Mouse (Mus musculus): ENCODE results near the gene Sema4d. TPM values are rescaled to one million over a fixed set of nuclear protein-coding genes. Genes with fewer than 3 reads are reported as not detected.
A peak's percentile ranks its signal among the peaks of the same experiment; 100 is the strongest.

Gene Sema4d
- polyA plus RNA-seq, 1 experiment from 2014 or later = 15.2 TPM

GRCm38 (mm10) chr13:51832491-51832890 is 38.9 kb upstream of the Sema4d start:
- H3K9me3 ChIP-seq (replicated peaks) = no peaks in the 10 kb centered on the region
- no peak overlapping the region for H3K9ac ChIP-seq (replicated peaks)
- 90% methylated on average over 6 of the region's 6 CpGs for WGBS
- peaks cover 3% of the 10 kb centered on the region; the same call in 1 of the 2 replicates for H3K4me1 ChIP-seq
- peaks cover 7% of the 10 kb centered on the region; the same call in 1 of the 2 replicates for H3K27me3 ChIP-seq (replicated peaks)
- H3K4me2 ChIP-seq = no peak overlapping the region
- ATAC-seq (ENCODE audit: low FRiP score) = no peak
- H3K4me3 ChIP-seq (replicated peaks) = no peak overlapping the region
- H3K27ac ChIP-seq (replicated peaks) = no peak overlapping the region
- H3K36me3 ChIP-seq = no peaks in the 10 kb centered on the region

GRCm38 (mm10) chr13:51830744-51831450 is 37.4 kb upstream of the Sema4d start:
- no peak for ATAC-seq (ENCODE audit: low FRiP score)
- WGBS = 34% methylated on average over 10 of the region's 10 CpGs

DNA sequence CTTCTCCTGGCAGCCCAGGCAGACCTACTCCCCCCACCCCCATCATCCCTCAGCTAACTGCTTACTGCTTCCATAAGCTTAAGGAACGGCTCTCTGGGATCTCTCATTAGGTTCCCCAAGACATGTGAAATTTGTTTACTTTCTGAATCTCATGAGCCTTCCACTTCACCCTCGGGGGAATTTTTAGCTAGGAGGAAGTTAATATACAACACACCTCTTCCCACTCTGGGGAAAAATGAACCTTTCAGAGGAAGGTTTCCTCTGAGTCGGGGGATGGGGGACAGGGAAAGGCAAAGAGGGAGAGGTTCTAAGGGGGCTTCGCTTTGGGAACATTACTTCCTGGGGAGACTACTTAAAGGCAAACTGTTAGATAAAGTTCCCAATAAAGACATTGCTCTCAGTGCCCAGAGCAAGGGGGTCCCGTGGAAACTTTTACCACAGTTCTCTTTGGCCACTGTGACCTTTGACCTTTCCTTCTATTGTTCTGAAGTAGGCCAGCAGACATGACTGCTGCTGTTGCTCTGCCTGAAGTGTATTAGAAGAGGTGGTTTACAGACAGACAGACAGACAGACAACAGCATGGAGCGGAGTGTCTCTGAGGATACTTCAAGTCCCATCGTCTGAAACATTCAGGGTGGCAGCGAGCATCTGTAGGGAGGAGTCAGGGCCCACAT is 30.4 kb upstream of the Sema4d start:
- WGBS = 27% methylated on average over 8 of the region's 8 CpGs
- Histone ChIP-seq H3K4me1 (peaks cover 7% of the 10 kb centered on the region; the same call in 1 of the 2 replicates), H3K4me3 (replicated peaks) (no peak overlapping the region), H3K27me3 (replicated peaks) (no peaks in the 10 kb centered on the region), H3K27ac (replicated peaks) (no peak overlapping the region), H3K4me2 (no peak overlapping the region), H3K9me3 (replicated peaks) (no peaks in the 10 kb centered on the region), H3K9ac (replicated peaks) (no peak overlapping the region), H3K36me3 (no peaks in the 10 kb centered on the region)
- no peak for ATAC-seq (ENCODE audit: low FRiP score)

More at GRCm38 (mm10) chr13:51830744-51831450, 37.4 kb upstream of the Sema4d start:
- Histone ChIP-seq H3K27me3 (replicated peaks) (no peaks in the 10 kb centered on the region; the same call in 1 of the 2 replicates), H3K4me2 (no peak overlapping the region), H3K36me3 (no peaks in the 10 kb centered on the region), H3K4me1 (peaks cover 3% of the 10 kb centered on the region; the same call in 1 of the 2 replicates), H3K9me3 (replicated peaks) (no peaks in the 10 kb centered on the region), H3K9ac (replicated peaks) (no peak overlapping the region), H3K27ac (replicated peaks) (no peak overlapping the region), H3K4me3 (replicated peaks) (no peak overlapping the region)

GRCm38 (mm10) chr13:51821988-51822387 is 28.4 kb upstream of the Sema4d start:
- Histone ChIP-seq H3K9me3 (replicated peaks) (no peaks in the 10 kb centered on the region), H3K9ac (replicated peaks) (no peak overlapping the region), H3K27me3 (replicated peaks) (no peaks in the 10 kb centered on the region), H3K4me3 (replicated peaks) (no peak overlapping the region), H3K27ac (replicated peaks) (no peak overlapping the region), H3K4me2 (no peak overlapping the region), H3K4me1 (peaks cover 9% of the 10 kb centered on the region; the same call in 1 of the 2 replicates), H3K36me3 (no peaks in the 10 kb centered on the region)
- no peak for ATAC-seq (ENCODE audit: low FRiP score)
- 61% methylated on average over 3 of the region's 3 CpGs for WGBS

DNA sequence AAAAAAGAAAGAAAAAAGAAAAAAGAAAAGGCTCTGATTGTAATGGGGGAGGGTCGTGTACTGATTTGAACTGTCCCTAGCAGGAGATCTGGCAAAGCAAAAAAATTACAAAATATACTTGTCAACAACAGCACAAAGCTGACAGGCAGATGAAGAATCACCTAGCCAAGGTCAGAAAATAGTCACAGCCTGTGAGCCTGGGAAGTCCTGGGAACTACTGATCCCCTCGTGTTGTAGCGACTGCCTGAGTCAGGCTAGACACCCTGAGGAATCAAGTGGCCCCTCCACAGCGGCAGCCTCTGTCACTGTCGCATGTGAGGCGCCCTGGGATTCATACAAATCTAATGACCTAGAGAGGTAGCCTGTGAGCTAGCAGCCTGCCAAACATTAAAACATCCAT is 25.8 kb upstream of the Sema4d start:
- Histone ChIP-seq H3K9me3 (replicated peaks) (no peaks in the 10 kb centered on the region), H3K4me2 (no peak overlapping the region), H3K4me3 (replicated peaks) (no peak overlapping the region), H3K36me3 (no peaks in the 10 kb centered on the region), H3K9ac (replicated peaks) (no peak overlapping the region), H3K4me1 (peaks cover 16% of the 10 kb centered on the region), H3K27me3 (replicated peaks) (no peaks in the 10 kb centered on the region), H3K27ac (replicated peaks) (no peak overlapping the region)
- ATAC-seq (ENCODE audit: low FRiP score) = no peak
- 63% methylated on average over 6 of the region's 6 CpGs for WGBS

DNA sequence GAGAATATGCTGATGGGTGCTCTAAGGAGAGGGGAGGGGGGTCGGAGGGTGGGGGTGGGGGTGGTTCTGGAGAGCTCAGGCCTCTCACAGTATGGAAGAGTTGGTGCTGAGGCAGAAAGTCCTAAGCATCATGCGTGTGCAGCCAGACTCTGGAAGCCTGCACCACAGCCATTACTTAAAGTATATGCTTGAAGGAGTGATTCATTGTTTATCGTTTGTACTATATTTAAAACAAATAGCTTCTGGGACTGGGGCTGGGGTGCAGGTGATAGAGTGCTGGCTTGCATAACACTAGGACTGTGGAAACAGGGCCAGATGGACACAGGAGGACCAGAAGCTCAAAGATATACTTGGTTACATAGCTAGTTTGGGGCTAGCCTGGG is 25.4 kb upstream of the Sema4d start:
- Histone ChIP-seq H3K9me3 (replicated peaks) (no peaks in the 10 kb centered on the region), H3K36me3 (no peaks in the 10 kb centered on the region), H3K27me3 (replicated peaks) (no peaks in the 10 kb centered on the region), H3K27ac (replicated peaks) (no peak overlapping the region), H3K4me3 (replicated peaks) (no peak overlapping the region), H3K4me1 (peaks cover 15% of the 10 kb centered on the region), H3K4me2 (no peak overlapping the region), H3K9ac (replicated peaks) (no peak overlapping the region)
- no peak for ATAC-seq (ENCODE audit: low FRiP score)
- WGBS = 79% methylated on average over 3 of the region's 3 CpGs

GRCm38 (mm10) chr13:51818170-51818943 is 24.8 kb upstream of the Sema4d start:
- no peak overlapping the region for H3K9ac ChIP-seq (replicated peaks)
- peaks cover 16% of the 10 kb centered on the region for H3K4me1 ChIP-seq
- H3K27me3 ChIP-seq (replicated peaks) = no peaks in the 10 kb centered on the region
- no peak overlapping the region for H3K27ac ChIP-seq (replicated peaks)
- no peaks in the 10 kb centered on the region for H3K36me3 ChIP-seq
- 73% methylated on average over 6 of the region's 6 CpGs for WGBS
- H3K4me2 ChIP-seq = no peak overlapping the region
- H3K4me3 ChIP-seq (replicated peaks) = no peak overlapping the region
- no peaks in the 10 kb centered on the region for H3K9me3 ChIP-seq (replicated peaks)
- ATAC-seq (ENCODE audit: low FRiP score) = no peak

DNA sequence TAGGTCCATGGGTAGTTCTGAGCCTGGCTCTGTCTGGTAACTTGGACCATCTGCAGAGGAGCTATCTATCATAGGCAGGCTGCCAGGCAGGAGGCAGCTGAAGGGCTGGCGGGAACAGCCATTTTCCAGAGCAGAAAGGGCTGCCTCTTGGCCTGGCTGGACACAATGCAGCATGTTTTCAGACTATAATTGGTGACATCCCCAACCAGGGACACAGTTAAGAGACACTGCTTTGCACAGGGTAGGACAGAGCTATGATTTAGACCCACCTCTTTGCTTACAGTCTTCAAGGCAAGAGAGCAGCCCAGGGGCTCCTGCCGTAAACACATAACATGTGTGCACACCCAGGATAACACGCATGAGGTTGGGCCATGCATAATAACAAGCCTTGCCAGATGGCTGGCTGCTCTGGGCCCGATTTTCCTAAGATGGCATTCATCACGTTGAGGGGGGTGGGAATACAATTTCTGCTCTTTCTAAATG is 23.1 kb upstream of the Sema4d start:
- Histone ChIP-seq H3K9me3 (replicated peaks) (no peaks in the 10 kb centered on the region), H3K9ac (replicated peaks) (no peak overlapping the region), H3K36me3 (no peaks in the 10 kb centered on the region), H3K4me3 (replicated peaks) (no peak overlapping the region), H3K4me1 (peaks cover 20% of the 10 kb centered on the region), H3K27me3 (replicated peaks) (no peaks in the 10 kb centered on the region), H3K4me2 (no peak overlapping the region), H3K27ac (replicated peaks) (peak overlapping the region; percentile 58; the same call in 1 of the 2 replicates)
- WGBS = 44% methylated on average over 5 of the region's 5 CpGs
- peak; percentile 25; the same call in 1 of the 2 replicates for ATAC-seq (ENCODE audit: low FRiP score)

DNA sequence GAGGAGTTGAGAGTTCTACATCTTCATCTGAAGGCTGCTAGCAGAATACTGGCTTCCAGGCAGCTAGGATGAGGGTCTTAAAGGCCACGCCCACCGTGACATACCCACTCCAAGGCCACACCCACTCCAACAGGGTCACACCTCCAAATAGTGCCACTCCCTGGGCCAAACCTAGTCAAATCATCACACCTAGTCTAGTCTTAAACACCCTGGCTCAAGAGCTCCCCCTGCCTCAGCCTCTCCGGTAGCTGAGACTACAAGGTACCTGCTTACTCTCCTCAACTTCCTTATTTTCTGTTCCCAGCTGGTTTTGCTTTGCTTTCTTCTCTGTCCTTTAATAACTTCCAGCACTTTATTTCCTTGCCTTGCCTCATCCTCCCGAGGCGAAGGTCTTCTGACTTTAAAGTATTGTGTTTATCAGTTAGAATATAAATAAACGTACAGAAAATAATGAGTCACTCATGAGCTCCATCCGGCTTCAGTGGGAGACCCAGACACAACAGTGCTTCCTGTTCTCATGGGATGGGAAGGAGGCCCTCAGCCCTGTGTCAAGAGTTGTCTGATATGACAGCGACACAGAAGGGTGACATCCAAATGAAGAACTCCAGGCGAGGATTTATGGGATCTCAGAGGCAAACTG is 22.4 kb upstream of the Sema4d start:
- no peak overlapping the region for H3K4me2 ChIP-seq
- H3K9ac ChIP-seq (replicated peaks) = no peak overlapping the region
- no peaks in the 10 kb centered on the region for H3K27me3 ChIP-seq (replicated peaks)
- H3K27ac ChIP-seq (replicated peaks) = no peak overlapping the region
- 77% methylated on average over 9 of the region's 9 CpGs for WGBS
- ATAC-seq (ENCODE audit: low FRiP score) = no peak
- peaks cover 20% of the 10 kb centered on the region for H3K4me1 ChIP-seq
- H3K9me3 ChIP-seq (replicated peaks) = no peaks in the 10 kb centered on the region
- no peak overlapping the region for H3K4me3 ChIP-seq (replicated peaks)
- no peaks in the 10 kb centered on the region for H3K36me3 ChIP-seq

- Histone ChIP-seq H3K9me3 (replicated peaks) (no peaks in the 10 kb centered on the region), H3K27me3 (replicated peaks) (no peaks in the 10 kb centered on the region), H3K9ac (replicated peaks) (no peak overlapping the region), H3K27ac (replicated peaks) (no peak overlapping the region), H3K4me3 (replicated peaks) (no peak overlapping the region), H3K36me3 (no peaks in the 10 kb centered on the region), H3K4me2 (no peak overlapping the region), H3K4me1 (peaks cover 20% of the 10 kb centered on the region)
- no peak for ATAC-seq (ENCODE audit: low FRiP score)
- WGBS = 92% methylated on average over 6 of the region's 6 CpGs
These were observed 21.1 kb upstream of the Sema4d start for GRCm38 (mm10) chr13:51814646-51815045.
